Mouse (Mus musculus) kidney, embryonic 15.5 days (tissue): ENCODE data around the gene Cnot8. TPM values are rescaled to one million over a fixed set of nuclear protein-coding genes. Genes with fewer than 3 reads are reported as not detected.

Experiments
- polyA plus RNA-seq: library from polyadenylated mRNA; unstranded; fragments of >200 nt; fragmentation: Nextera tagmentation; extraction: Ambion mirVana; gene quantifications from 2 replicates; pipeline ENCODE4 v1.2.1, GENCODE M21; 2015

Cnot8 gene
- polyA plus RNA-seq, 1 experiment from 2014 or later: 85.7 TPM

Other genes starting within 250 kb of the Cnot8 start
- 17.7 and 19.3 TPM in 2 replicates for gene Larp1, start 95.1 kb upstream of the Cnot8 start, polyA plus RNA-seq
- 0.21 TPM in 1 of 2 replicates, not detected in the other for gene Gm12248, start 11.0 kb upstream of the Cnot8 start, polyA plus RNA-seq
- 24.5 and 24.7 TPM in 2 replicates for gene Gemin5, start 64.4 kb downstream of the Cnot8 start, polyA plus RNA-seq
- 145 TPM in 2 replicates for gene Mrpl22, start 67.5 kb downstream of the Cnot8 start, polyA plus RNA-seq
- 4.5 and 4.6 TPM in 2 replicates for gene Igtp, start 95.4 kb downstream of the Cnot8 start, polyA plus RNA-seq
- gene Irgm2, start 95.5 kb downstream of the Cnot8 start, polyA plus RNA-seq: 2.1 and 2.4 TPM in 2 replicates
- gene 4930438A08Rik, start 170.6 kb downstream of the Cnot8 start, polyA plus RNA-seq: 0.18 TPM in 1 of 2 replicates, not detected in the other
- 29.1 and 30.5 TPM in 2 replicates for gene Zfp692, start 202.9 kb downstream of the Cnot8 start, polyA plus RNA-seq
- 36.2 and 40.4 TPM in 2 replicates for gene Zfp672, start 226.2 kb downstream of the Cnot8 start, polyA plus RNA-seq
- gene Sh3bp5l, start 226.6 kb downstream of the Cnot8 start, polyA plus RNA-seq: 34.2 and 37.0 TPM in 2 replicates